Mouse (Mus musculus) limb, embryonic 12.5 days (tissue): ENCODE measurements around the gene Arhgap42. TPM values are rescaled to one million over a fixed set of nuclear protein-coding genes. Genes with fewer than 3 reads are reported as not detected.

Experiments
- ATAC-seq: fragments of 200-750 bp; cut with Nextera tagmentation; 2 replicates; pipeline ENCODE4 v1.8.0; 2017; ENCODE audit warnings: low read depth, moderate TSS enrichment; ENCODE audit not compliant: insufficient number of reproducible peaks, insufficient read depth, low FRiP score, low TSS enrichment
- H3K27ac ChIP-seq: fragments of 300-500 bp; sonication (generic); 2 replicates; pipeline ENCODE4 v1.5.1; 2016; ENCODE audit warnings: mild to moderate bottlenecking, moderate library complexity
- H3K27me3 ChIP-seq: fragments of 300-500 bp; sonication (generic); 2 replicates; pipeline ENCODE4 v1.6.1; 2016; ENCODE audit warnings: mild to moderate bottlenecking, moderate library complexity
- H3K36me3 ChIP-seq: fragments of 300-500 bp; sonication (generic); 2 replicates; pipeline ENCODE4 v1.6.1; 2016; ENCODE audit warnings: mild to moderate bottlenecking, moderate library complexity
- H3K4me1 ChIP-seq: fragments of 300-500 bp; sonication (generic); replicated peaks from 2 replicates; pipeline ENCODE4 v1.6.1; 2016
- H3K4me2 ChIP-seq: fragments of 300-500 bp; sonication (generic); 2 replicates; pipeline ENCODE4 v1.6.1; 2016; ENCODE audit warnings: mild to moderate bottlenecking, moderate library complexity
- H3K4me3 ChIP-seq: fragments of 300-500 bp; sonication (generic); replicated peaks from 2 replicates; pipeline ENCODE4 v1.5.1; 2016; ENCODE audit warnings: mild to moderate bottlenecking
- H3K9ac ChIP-seq: fragments of 300-500 bp; sonication (generic); replicated peaks from 2 replicates; pipeline ENCODE4 v1.6.1; 2016; ENCODE audit warnings: mild to moderate bottlenecking, moderate library complexity
- H3K9me3 ChIP-seq: fragments of 300-500 bp; sonication (generic); 2 replicates; pipeline ENCODE4 v1.6.1; 2016; ENCODE audit warnings: mild to moderate bottlenecking, moderate library complexity
- WGBS: fragments of 180-500 bp; shearing (Covaris S2); methylation state at CpG from one replicate; pipeline ENCODE4 v1.1.7; 2016; 5-methylcytosine and 5-hydroxymethylcytosine counted together
- polyA plus RNA-seq: library from polyadenylated mRNA; unstranded; fragments of >200 nt; fragmentation: Nextera tagmentation; extraction: Ambion mirVana; gene quantifications from 2 replicates; pipeline ENCODE4 v1.2.1, GENCODE M21; 2016

Arhgap42 gene
- polyA plus RNA-seq, 1 experiment from 2014 or later, result 56.8 TPM

- WGBS, result 89% methylated on average over 2 of the region's 2 CpGs
- H3K4me1 ChIP-seq, result no peaks in the 10 kb centered on the region
These were observed 223.8 kb downstream of the Arhgap42 start for GRCm38 (mm10) chr9:9015108-9015507.

GRCm38 (mm10) chr9:9001170-9001569 is 237.7 kb downstream of the Arhgap42 start:
- H3K27ac ChIP-seq, result no peak overlapping the region

More at GRCm38 (mm10) chr9:9015108-9015507, 223.8 kb downstream of the Arhgap42 start:
- no peak overlapping the region for H3K4me2 ChIP-seq
- H3K27me3 ChIP-seq, result no peaks in the 10 kb centered on the region
- H3K4me3 ChIP-seq, result no peak overlapping the region
- no peaks in the 10 kb centered on the region for H3K9me3 ChIP-seq
- ATAC-seq, result no peak
- peaks cover 60% of the 10 kb centered on the region for H3K36me3 ChIP-seq
- H3K27ac ChIP-seq, result no peak overlapping the region
- no peak overlapping the region for H3K9ac ChIP-seq

GRCm38 (mm10) chr9:8996494-8996893 is 242.4 kb downstream of the Arhgap42 start:
- peaks cover 74% of the 10 kb centered on the region for H3K36me3 ChIP-seq
- no peaks in the 10 kb centered on the region for H3K9me3 ChIP-seq
- H3K27me3 ChIP-seq, result no peaks in the 10 kb centered on the region
- no peak overlapping the region for H3K4me2 ChIP-seq
- WGBS, result 82% methylated on average over 2 of the region's 2 CpGs
- H3K27ac ChIP-seq, result no peak overlapping the region
- no peak overlapping the region for H3K9ac ChIP-seq
- H3K4me1 ChIP-seq, result no peaks in the 10 kb centered on the region
- no peak overlapping the region for H3K4me3 ChIP-seq
- ATAC-seq, result no peak

More at GRCm38 (mm10) chr9:9001170-9001569, 237.7 kb downstream of the Arhgap42 start:
- Histone ChIP-seq H3K4me1 (no peaks in the 10 kb centered on the region), H3K9me3 (no peaks in the 10 kb centered on the region), H3K4me3 (no peak overlapping the region), H3K4me2 (no peak overlapping the region), H3K9ac (no peak overlapping the region), H3K36me3 (peaks cover 63% of the 10 kb centered on the region), H3K27me3 (no peaks in the 10 kb centered on the region)
- ATAC-seq, result no peak

- WGBS, result 80% methylated on average over 3 of the region's 3 CpGs
These were observed 256.6 kb downstream of the Arhgap42 start for GRCm38 (mm10) chr9:8982315-8982714.

DNA sequence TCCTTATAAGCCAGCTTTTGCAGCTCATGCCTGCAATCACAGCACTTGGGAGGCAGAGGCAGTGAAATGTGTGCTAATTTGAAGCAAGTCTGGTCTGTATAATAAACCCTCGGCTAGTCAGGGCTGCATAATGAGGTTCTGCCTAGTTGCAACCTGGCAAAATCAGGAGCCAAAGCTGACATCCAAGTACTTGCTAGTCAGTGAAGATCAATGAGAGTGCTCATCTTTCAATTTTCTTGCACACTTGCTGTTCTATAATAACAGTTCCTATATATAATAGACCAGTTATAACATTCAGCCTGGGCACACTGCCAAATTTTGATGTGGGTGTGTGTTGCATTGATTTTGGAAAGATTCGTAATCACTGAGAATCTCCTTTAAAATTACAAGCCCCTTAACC is 261.1 kb downstream of the Arhgap42 start:
- no peak overlapping the region for H3K4me3 ChIP-seq
- 50% methylated on average over 2 of the region's 2 CpGs for WGBS
- no peak for ATAC-seq

More at GRCm38 (mm10) chr9:8982315-8982714, 256.6 kb downstream of the Arhgap42 start:
- no peak overlapping the region for H3K4me2 ChIP-seq
- ATAC-seq, result no peak
- no peak overlapping the region for H3K4me3 ChIP-seq
- H3K4me1 ChIP-seq, result no peaks in the 10 kb centered on the region
- H3K27me3 ChIP-seq, result no peaks in the 10 kb centered on the region
- H3K27ac ChIP-seq, result no peak overlapping the region
- H3K36me3 ChIP-seq, result no peaks in the 10 kb centered on the region
- H3K9ac ChIP-seq, result no peak overlapping the region
- 0 out of 2 replicates have a peak, but pooled peaks cover 5% of the 10 kb centered on the region for H3K9me3 ChIP-seq

GRCm38 (mm10) chr9:8971491-8971890 is 267.4 kb downstream of the Arhgap42 start, which contains the start of gene Gm16485:
TSS of gene Gm16485 (plus strand) at chr9:8971791.
- H3K9me3 ChIP-seq, result no peaks in the 10 kb centered on the region
- no peaks in the 10 kb centered on the region for H3K36me3 ChIP-seq
- H3K9ac ChIP-seq, result no peak within 1 kb of the TSS
- no peak within 1 kb of the TSS for H3K4me2 ChIP-seq
- ATAC-seq, result no peak
- WGBS, result 76% methylated on average over 2 of the region's 2 CpGs
- H3K27me3 ChIP-seq, result no peaks in the 10 kb centered on the region
- H3K4me1 ChIP-seq, result no peaks in the 10 kb centered on the region
- no peak within 1 kb of the TSS for H3K27ac ChIP-seq
- no peak within 1 kb of the TSS for H3K4me3 ChIP-seq

More for the DNA sequence above, 261.1 kb downstream of the Arhgap42 start:
- H3K4me2 ChIP-seq, result no peak overlapping the region
- H3K9ac ChIP-seq, result no peak overlapping the region
- H3K27me3 ChIP-seq, result no peaks in the 10 kb centered on the region
- H3K4me1 ChIP-seq, result no peaks in the 10 kb centered on the region
- H3K9me3 ChIP-seq, result no peaks in the 10 kb centered on the region
- H3K27ac ChIP-seq, result no peak overlapping the region
- no peaks in the 10 kb centered on the region for H3K36me3 ChIP-seq

- H3K4me3 ChIP-seq, result no peak overlapping the region
- H3K4me1 ChIP-seq, result no peaks in the 10 kb centered on the region
- H3K4me2 ChIP-seq, result no peak overlapping the region
- no peak overlapping the region for H3K9ac ChIP-seq
- H3K27me3 ChIP-seq, result no peaks in the 10 kb centered on the region
- 57% methylated on average over 7 of the region's 7 CpGs for WGBS
- H3K9me3 ChIP-seq, result no peaks in the 10 kb centered on the region
- no peaks in the 10 kb centered on the region for H3K36me3 ChIP-seq
- no peak for ATAC-seq
- H3K27ac ChIP-seq, result no peak overlapping the region
These were observed 268.7 kb downstream of the Arhgap42 start for GRCm38 (mm10) chr9:8970240-8970639.

- no peaks in the 10 kb centered on the region for H3K4me1 ChIP-seq
- H3K9ac ChIP-seq, result no peak overlapping the region
- no peak overlapping the region for H3K4me2 ChIP-seq
- 66% methylated on average over 8 of the region's 8 CpGs for WGBS
- no peaks in the 10 kb centered on the region for H3K36me3 ChIP-seq
- no peak overlapping the region for H3K27ac ChIP-seq
- ATAC-seq, result no peak
- no peak overlapping the region for H3K4me3 ChIP-seq
- H3K9me3 ChIP-seq, result no peaks in the 10 kb centered on the region
- H3K27me3 ChIP-seq, result no peaks in the 10 kb centered on the region
These were observed 274.3 kb downstream of the Arhgap42 start for GRCm38 (mm10) chr9:8964512-8965133.

GRCm38 (mm10) chr9:8953306-8953705 is 285.6 kb downstream of the Arhgap42 start:
- no peaks in the 10 kb centered on the region for H3K4me1 ChIP-seq
- no peak overlapping the region for H3K4me3 ChIP-seq
- H3K9me3 ChIP-seq, result no peaks in the 10 kb centered on the region
- no peak overlapping the region for H3K9ac ChIP-seq
- H3K36me3 ChIP-seq, result no peaks in the 10 kb centered on the region
- no peaks in the 10 kb centered on the region for H3K27me3 ChIP-seq
- H3K27ac ChIP-seq, result no peak overlapping the region
- H3K4me2 ChIP-seq, result no peak overlapping the region
- ATAC-seq, result no peak
